Mouse (Mus musculus) lung, embryonic 16.5 days (tissue): ENCODE data around the gene Mfsd6. TPM values are rescaled to one million over a fixed set of nuclear protein-coding genes. Genes with fewer than 3 reads are reported as not detected.
"Not testable (repeated sequence)": the region's sequence is repeated elsewhere in the genome, so short reads cannot be mapped to it uniquely, and the experiment has no call there.

Experiments
- ATAC-seq: fragments of 200-750 bp; cut with Nextera tagmentation; 2 replicates; pipeline ENCODE4 v1.8.0; 2017; ENCODE audit warnings: low read depth, mild to moderate bottlenecking, moderate library complexity
- H3K27ac ChIP-seq: fragments of 300-500 bp; sonication (generic); 2 replicates; pipeline ENCODE4 v1.5.1; 2014; ENCODE audit warnings: mild to moderate bottlenecking, control low read depth, low read length
- H3K27me3 ChIP-seq: fragments of 300-500 bp; sonication (generic); 2 replicates; pipeline ENCODE4 v1.6.1; 2014; ENCODE audit warnings: low read depth, low read length, mixed read lengths; ENCODE audit not compliant: control insufficient read depth, insufficient read depth
- H3K36me3 ChIP-seq: fragments of 300-500 bp; sonication (generic); 2 replicates; pipeline ENCODE4 v1.6.1; 2014; ENCODE audit warnings: low read length; ENCODE audit not compliant: control insufficient read depth, insufficient read depth
- H3K4me1 ChIP-seq: fragments of 300-500 bp; sonication (generic); replicated peaks from 2 replicates; pipeline ENCODE4 v1.6.1; 2014; ENCODE audit warnings: low read length, mixed read lengths; ENCODE audit not compliant: control insufficient read depth, insufficient read depth
- H3K4me2 ChIP-seq: fragments of 300-500 bp; sonication (generic); 2 replicates; pipeline ENCODE4 v1.6.1; 2014; ENCODE audit warnings: low read depth, low read length, control low read depth
- H3K4me3 ChIP-seq: fragments of 300-500 bp; sonication (generic); 2 replicates; pipeline ENCODE4 v1.5.1; 2014; ENCODE audit warnings: mild to moderate bottlenecking, low read length, control low read depth
- H3K9ac ChIP-seq: fragments of 300-500 bp; sonication (generic); 2 replicates; pipeline ENCODE4 v1.6.1; 2014; ENCODE audit warnings: low read length, control low read depth
- H3K9me3 ChIP-seq: fragments of 300-500 bp; sonication (generic); 2 replicates; pipeline ENCODE4 v1.6.1; 2016; ENCODE audit warnings: low read length; ENCODE audit not compliant: control insufficient read depth
- WGBS: fragments of 180-500 bp; shearing (Covaris S2); extraction: QIAGEN DNeasy Blood & Tissue Kit; methylation state at CpG from one replicate; pipeline ENCODE4 v1.1.7; 2014; 5-methylcytosine and 5-hydroxymethylcytosine counted together
- polyA plus RNA-seq: library from polyadenylated mRNA; unstranded; fragments of >200 nt; fragmentation: Nextera tagmentation; extraction: Ambion mirVana; gene quantifications from 2 replicates; pipeline ENCODE4 v1.2.1, GENCODE M21; 2015

The Mfsd6 gene
- polyA plus RNA-seq, 1 experiment from 2014 or later = 2.7 TPM

DNA sequence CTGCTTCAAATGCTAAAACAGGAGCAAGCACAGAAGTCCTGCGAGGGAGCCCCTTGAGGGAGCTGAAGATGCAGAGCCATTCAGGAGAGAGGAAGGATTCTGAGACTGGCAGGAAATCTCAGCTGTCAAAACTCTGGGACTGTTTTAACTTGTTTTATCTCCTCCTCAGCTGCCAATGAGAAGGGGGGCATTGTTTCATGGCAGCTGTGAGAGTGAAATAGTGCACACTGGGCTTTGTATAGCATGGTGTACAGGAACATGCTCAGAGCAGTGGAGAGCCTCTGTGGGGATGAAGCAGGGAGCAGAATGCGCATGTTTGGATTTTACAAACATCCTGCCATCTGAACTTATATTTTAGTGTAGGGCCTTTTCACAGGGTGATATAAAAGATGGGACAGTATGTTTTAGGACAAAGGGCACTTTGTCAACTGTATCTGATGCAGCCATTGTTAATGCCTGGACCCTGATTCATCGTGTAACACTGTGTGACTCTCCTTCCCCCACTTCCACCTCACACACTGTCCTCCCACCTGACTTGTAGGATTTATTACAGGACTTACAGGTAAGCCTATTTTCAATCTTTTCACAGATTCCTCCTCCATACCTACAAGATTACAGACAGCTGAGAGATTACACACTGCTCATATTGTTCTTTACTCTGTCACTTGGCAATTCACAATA, 9.1 kb downstream of the Mfsd6 start:
- no peaks in the 10 kb centered on the region for H3K27me3 ChIP-seq
- H3K4me2 ChIP-seq = no peak overlapping the region
- H3K4me1 ChIP-seq = no peaks in the 10 kb centered on the region
- ATAC-seq = no peak
- no peaks in the 10 kb centered on the region for H3K9me3 ChIP-seq
- no peak overlapping the region for H3K27ac ChIP-seq
- no peak overlapping the region for H3K9ac ChIP-seq
- 34% methylated on average over 3 of the region's 3 CpGs for WGBS
- no peak overlapping the region for H3K4me3 ChIP-seq
- H3K36me3 ChIP-seq = no peaks in the 10 kb centered on the region

DNA sequence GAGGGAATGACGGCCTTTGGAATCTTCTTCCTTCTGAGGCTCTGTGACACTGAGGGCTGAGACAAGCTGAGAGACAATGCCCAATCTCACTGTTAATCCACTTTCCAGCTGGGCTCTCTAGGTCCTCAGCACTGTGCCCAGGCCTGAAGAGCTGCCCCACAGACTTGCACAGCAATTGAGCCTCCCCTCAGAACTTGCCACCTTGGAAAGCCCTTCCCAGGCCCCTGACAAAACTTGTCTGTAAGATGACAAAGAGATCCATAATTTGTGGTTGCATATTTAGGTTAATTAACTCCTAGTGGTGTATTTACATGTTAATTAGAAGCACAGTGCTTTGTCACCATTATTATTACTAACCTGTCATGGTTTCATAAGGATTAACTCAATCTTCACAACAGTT, 12.8 kb downstream of the Mfsd6 start:
- no peak overlapping the region for H3K4me3 ChIP-seq
- no peak overlapping the region for H3K4me2 ChIP-seq
- H3K9me3 ChIP-seq = no peaks in the 10 kb centered on the region
- no peak overlapping the region for H3K9ac ChIP-seq
- no peak for ATAC-seq
- H3K4me1 ChIP-seq = no peaks in the 10 kb centered on the region
- WGBS = 68% methylated on average over 1 of the region's 1 CpGs
- no peak overlapping the region for H3K27ac ChIP-seq
- no peaks in the 10 kb centered on the region for H3K36me3 ChIP-seq
- H3K27me3 ChIP-seq = no peaks in the 10 kb centered on the region

GRCm38 (mm10) chr1:52714021-52714420, 13.2 kb downstream of the Mfsd6 start:
- H3K4me1 ChIP-seq = no peaks in the 10 kb centered on the region
- no peak overlapping the region for H3K9ac ChIP-seq
- ATAC-seq = no peak
- H3K27me3 ChIP-seq = no peaks in the 10 kb centered on the region
- H3K4me2 ChIP-seq = no peak overlapping the region
- WGBS = 33% methylated on average over 3 of the region's 3 CpGs
- no peaks in the 10 kb centered on the region for H3K9me3 ChIP-seq
- H3K27ac ChIP-seq = no peak overlapping the region
- no peak overlapping the region for H3K4me3 ChIP-seq
- H3K36me3 ChIP-seq = no peaks in the 10 kb centered on the region

- H3K9ac ChIP-seq = no peak overlapping the region
- H3K4me2 ChIP-seq = no peak overlapping the region
- no peaks in the 10 kb centered on the region for H3K36me3 ChIP-seq
- H3K27ac ChIP-seq = no peak overlapping the region
- no peak overlapping the region for H3K4me3 ChIP-seq
- 74% methylated on average over 6 of the region's 6 CpGs for WGBS
- H3K27me3 ChIP-seq = no peaks in the 10 kb centered on the region
- H3K9me3 ChIP-seq = no peaks in the 10 kb centered on the region
- no peaks in the 10 kb centered on the region for H3K4me1 ChIP-seq
- no peak for ATAC-seq
Observed at GRCm38 (mm10) chr1:52708745-52709144, 18.5 kb downstream of the Mfsd6 start.

DNA sequence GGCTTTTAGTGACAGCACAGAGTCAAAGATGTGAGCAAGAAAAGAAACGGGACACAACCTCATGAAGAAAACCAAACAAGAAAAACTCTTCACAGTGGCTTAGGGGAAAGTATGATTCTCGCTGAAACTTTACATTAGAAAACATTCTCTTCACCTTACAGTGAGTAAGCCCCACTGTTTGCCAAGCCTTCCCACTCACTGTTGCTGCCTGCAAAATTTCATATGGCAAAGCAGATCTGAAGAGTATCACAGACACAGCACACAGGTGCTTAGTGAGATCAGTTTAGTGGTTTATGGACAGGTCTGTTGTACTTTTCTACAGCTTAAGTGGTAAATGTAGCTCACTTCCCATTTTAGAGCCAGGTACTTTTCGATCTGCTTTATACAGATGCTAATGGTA, 20.2 kb downstream of the Mfsd6 start:
- Histone ChIP-seq H3K27ac (no peak overlapping the region), H3K9me3 (no peaks in the 10 kb centered on the region), H3K27me3 (no peaks in the 10 kb centered on the region), H3K9ac (no peak overlapping the region), H3K4me2 (no peak overlapping the region), H3K36me3 (no peaks in the 10 kb centered on the region), H3K4me1 (no peaks in the 10 kb centered on the region), H3K4me3 (no peak overlapping the region)
- WGBS = 74% methylated on average over 3 of the region's 3 CpGs
- ATAC-seq = no peak

DNA sequence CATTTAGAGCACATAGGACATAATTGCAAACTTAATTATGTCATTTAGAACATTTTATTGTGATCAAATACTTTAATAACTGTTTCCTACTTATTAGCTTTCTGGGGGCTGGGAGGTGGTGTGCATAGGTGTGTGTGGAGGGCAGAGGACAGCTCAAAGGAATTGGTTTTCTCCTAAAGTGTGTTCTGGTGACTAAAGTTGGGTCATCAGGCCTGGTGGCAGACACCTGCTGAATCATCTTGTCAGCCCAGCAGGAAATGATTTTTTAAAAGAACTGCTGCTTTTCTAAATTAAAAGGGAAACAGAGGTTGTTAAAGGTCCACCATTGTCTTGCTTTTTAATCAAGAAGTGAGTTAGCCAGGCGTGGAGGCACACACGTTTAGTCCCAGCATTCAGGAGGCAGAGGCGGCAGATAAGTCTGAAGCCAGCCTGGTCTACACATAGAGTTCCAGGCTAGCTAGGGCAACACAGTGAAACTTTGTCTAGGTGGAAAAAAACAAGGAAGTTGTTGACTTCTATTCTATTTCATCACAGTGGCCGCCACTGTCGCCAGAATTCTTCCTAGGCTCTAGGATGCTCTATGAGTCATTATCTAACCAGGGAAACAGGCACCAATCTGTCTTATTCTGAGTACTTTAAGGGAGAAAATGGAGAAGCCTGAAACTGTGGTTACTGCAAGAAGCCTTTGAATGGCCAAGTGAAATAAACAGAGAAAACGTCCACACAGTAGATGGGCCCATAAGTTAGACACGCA, 24.3 kb downstream of the Mfsd6 start:
- ATAC-seq = no peak
- 81% methylated on average over 7 of the region's 7 CpGs for WGBS

GRCm38 (mm10) chr1:52701941-52702340, 25.3 kb downstream of the Mfsd6 start:
- Histone ChIP-seq H3K4me2 (no peak overlapping the region), H3K27ac (no peak overlapping the region), H3K4me3 (no peak overlapping the region), H3K36me3 (no peaks in the 10 kb centered on the region), H3K27me3 (no peaks in the 10 kb centered on the region), H3K9me3 (no peaks in the 10 kb centered on the region), H3K4me1 (no peaks in the 10 kb centered on the region), H3K9ac (no peak overlapping the region)
- WGBS = 64% methylated on average over 1 of the region's 1 CpGs
- no peak for ATAC-seq

More for the DNA sequence above, 24.3 kb downstream of the Mfsd6 start:
- no peak overlapping the region for H3K27ac ChIP-seq
- no peaks in the 10 kb centered on the region for H3K9me3 ChIP-seq
- H3K4me1 ChIP-seq = no peaks in the 10 kb centered on the region
- no peak overlapping the region for H3K4me2 ChIP-seq
- H3K27me3 ChIP-seq = no peaks in the 10 kb centered on the region
- H3K4me3 ChIP-seq = no peak overlapping the region
- no peaks in the 10 kb centered on the region for H3K36me3 ChIP-seq
- no peak overlapping the region for H3K9ac ChIP-seq

- not testable (repeated sequence) for H3K27ac ChIP-seq, H3K27me3 ChIP-seq, H3K4me2 ChIP-seq, H3K9me3 ChIP-seq, H3K36me3 ChIP-seq, H3K9ac ChIP-seq, H3K4me1 ChIP-seq, H3K4me3 ChIP-seq, ATAC-seq
- WGBS = 91% methylated on average over 13 of the region's 13 CpGs
Observed at GRCm38 (mm10) chr1:52694456-52694855, 32.8 kb downstream of the Mfsd6 start.

DNA sequence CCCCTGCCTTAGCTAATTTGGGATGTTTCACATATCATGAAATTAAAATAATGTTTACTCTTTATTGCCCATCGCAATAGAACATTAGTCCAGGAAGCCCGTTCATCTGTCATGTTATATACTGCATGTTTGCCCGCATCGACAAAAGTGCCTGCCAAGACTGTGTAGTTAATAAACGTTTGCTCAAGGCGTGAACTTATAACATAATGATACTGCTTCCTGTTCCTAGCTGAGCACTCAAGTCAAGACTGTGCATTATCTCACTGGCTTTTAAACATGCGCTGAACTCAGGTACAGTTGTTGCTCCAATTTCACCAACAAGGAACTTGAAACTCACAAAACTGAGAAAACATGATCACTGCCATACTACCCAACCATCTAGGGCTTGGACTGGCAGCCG, 39.6 kb downstream of the Mfsd6 start:
- H3K27ac ChIP-seq = no peak overlapping the region
- no peaks in the 10 kb centered on the region for H3K36me3 ChIP-seq
- no peaks in the 10 kb centered on the region for H3K27me3 ChIP-seq
- 49% methylated on average over 8 of the region's 8 CpGs for WGBS
- no peak for ATAC-seq
- H3K9me3 ChIP-seq = no peaks in the 10 kb centered on the region
- H3K4me1 ChIP-seq = peaks cover 12% of the 10 kb centered on the region
- H3K9ac ChIP-seq = no peak overlapping the region
- H3K4me3 ChIP-seq = no peak overlapping the region
- no peak overlapping the region for H3K4me2 ChIP-seq
